Mouse (Mus musculus): ENCODE measurements around the gene Nrd1. TPM values are rescaled to one million over a fixed set of nuclear protein-coding genes. Genes with fewer than 3 reads are reported as not detected.

Nrd1 gene
- polyA plus RNA-seq, 1 experiment from 2014 or later = 61.3 TPM

DNA sequence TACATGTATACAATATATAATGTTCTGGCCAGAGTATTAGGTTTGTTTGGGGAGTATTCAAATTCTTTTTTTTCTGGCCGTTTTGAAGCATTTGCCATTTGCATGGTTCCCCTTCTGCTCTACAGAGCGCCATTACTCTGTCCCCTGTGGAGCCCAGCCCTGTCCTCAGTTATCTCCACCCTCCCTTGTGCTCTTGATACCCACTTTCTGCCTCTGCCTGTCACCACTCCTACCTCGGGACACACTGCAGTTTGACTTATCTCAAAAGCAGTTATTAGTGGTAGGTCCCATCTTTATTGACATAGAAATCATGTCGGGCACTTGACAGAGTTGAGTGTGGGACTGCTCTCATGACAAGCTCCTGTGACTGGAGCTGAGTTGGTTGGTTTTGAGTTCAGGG is 42.3 kb downstream of the Nrd1 start:
- ATAC-seq (ENCODE audit: insufficient read depth, low FRiP score, low TSS enrichment) = no peak
- no peak overlapping the region for H3K4me3 ChIP-seq (ENCODE audit: low read depth, low read length)
- H3K4me1 ChIP-seq (ENCODE audit: control insufficient read depth, insufficient read depth, low read length) = no peaks in the 10 kb centered on the region
- WGBS = 90% methylated on average over 4 of the region's 4 CpGs
- no peak overlapping the region for H3K9ac ChIP-seq (ENCODE audit: low read length)
- no peak overlapping the region for H3K4me2 ChIP-seq (ENCODE audit: low read depth)
- H3K27me3 ChIP-seq (ENCODE audit: control insufficient read depth, insufficient read depth, low read length) = no peaks in the 10 kb centered on the region
- DNase-seq (ENCODE audit: low spot score) = no peak
- H3K9me3 ChIP-seq (ENCODE audit: control insufficient read depth, low read length) = no peaks in the 10 kb centered on the region
- H3K27ac ChIP-seq (ENCODE audit: low read depth, low read length) = no peak overlapping the region
- peaks cover 11% of the 10 kb centered on the region for H3K36me3 ChIP-seq (ENCODE audit: control insufficient read depth, insufficient read depth, low read length)

GRCm38 (mm10) chr4:109043294-109043693 is 42.8 kb downstream of the Nrd1 start:
- 92% methylated on average over 5 of the region's 5 CpGs for WGBS
- ATAC-seq (ENCODE audit: insufficient read depth, low FRiP score, low TSS enrichment) = no peak

DNA sequence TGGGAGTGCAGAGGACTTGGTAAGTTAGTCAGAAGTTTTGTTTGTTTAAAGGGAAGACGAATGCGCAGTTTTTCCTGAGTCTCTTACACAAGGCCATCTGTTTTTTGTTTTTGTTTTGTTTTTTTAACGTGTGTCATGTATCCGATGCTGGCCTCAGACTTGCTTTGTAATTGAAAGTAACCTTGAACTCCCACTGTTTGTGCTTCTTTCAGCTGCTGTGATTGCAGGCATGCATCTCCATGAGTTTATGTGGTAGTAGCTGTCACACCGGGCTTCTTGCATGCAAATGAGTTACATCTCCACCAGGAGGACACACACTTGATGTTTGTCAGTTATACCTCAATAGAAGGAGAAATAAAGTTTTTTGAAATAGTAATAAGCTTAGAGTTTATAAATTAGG is 43.3 kb downstream of the Nrd1 start:
- Histone ChIP-seq H3K4me3 (ENCODE audit: low read depth, low read length) (no peak overlapping the region), H3K36me3 (ENCODE audit: control insufficient read depth, insufficient read depth, low read length) (peaks cover 11% of the 10 kb centered on the region), H3K4me1 (ENCODE audit: control insufficient read depth, insufficient read depth, low read length) (no peaks in the 10 kb centered on the region), H3K27me3 (ENCODE audit: control insufficient read depth, insufficient read depth, low read length) (no peaks in the 10 kb centered on the region), H3K4me2 (ENCODE audit: low read depth) (no peak overlapping the region), H3K9me3 (ENCODE audit: control insufficient read depth, low read length) (no peaks in the 10 kb centered on the region), H3K27ac (ENCODE audit: low read depth, low read length) (no peak overlapping the region), H3K9ac (ENCODE audit: low read length) (no peak overlapping the region)
- DNase-seq (ENCODE audit: low spot score) (no peak), ATAC-seq (ENCODE audit: insufficient read depth, low FRiP score, low TSS enrichment) (no peak)
- WGBS = 80% methylated on average over 5 of the region's 5 CpGs

More at GRCm38 (mm10) chr4:109043294-109043693, 42.8 kb downstream of the Nrd1 start:
- H3K4me2 ChIP-seq (ENCODE audit: low read depth) = no peak overlapping the region
- H3K4me3 ChIP-seq (ENCODE audit: low read depth, low read length) = no peak overlapping the region
- H3K36me3 ChIP-seq (ENCODE audit: control insufficient read depth, insufficient read depth, low read length) = peaks cover 11% of the 10 kb centered on the region
- no peak overlapping the region for H3K9ac ChIP-seq (ENCODE audit: low read length)
- no peak for DNase-seq (ENCODE audit: low spot score)
- no peaks in the 10 kb centered on the region for H3K4me1 ChIP-seq (ENCODE audit: control insufficient read depth, insufficient read depth, low read length)
- no peaks in the 10 kb centered on the region for H3K27me3 ChIP-seq (ENCODE audit: control insufficient read depth, insufficient read depth, low read length)
- no peak overlapping the region for H3K27ac ChIP-seq (ENCODE audit: low read depth, low read length)
- no peaks in the 10 kb centered on the region for H3K9me3 ChIP-seq (ENCODE audit: control insufficient read depth, low read length)

GRCm38 (mm10) chr4:109048258-109048657 is 47.8 kb downstream of the Nrd1 start:
- Histone ChIP-seq H3K4me3 (ENCODE audit: low read depth, low read length) (no peak overlapping the region), H3K9ac (ENCODE audit: low read length) (no peak overlapping the region), H3K36me3 (ENCODE audit: control insufficient read depth, insufficient read depth, low read length) (peaks cover 14% of the 10 kb centered on the region), H3K4me1 (ENCODE audit: control insufficient read depth, insufficient read depth, low read length) (no peaks in the 10 kb centered on the region), H3K9me3 (ENCODE audit: control insufficient read depth, low read length) (no peaks in the 10 kb centered on the region), H3K27me3 (ENCODE audit: control insufficient read depth, insufficient read depth, low read length) (no peaks in the 10 kb centered on the region), H3K4me2 (ENCODE audit: low read depth) (no peak overlapping the region), H3K27ac (ENCODE audit: low read depth, low read length) (no peak overlapping the region)
- 89% methylated on average over 4 of the region's 4 CpGs for WGBS
- DNase-seq (ENCODE audit: low spot score) (no peak), ATAC-seq (ENCODE audit: insufficient read depth, low FRiP score, low TSS enrichment) (no peak)

DNA sequence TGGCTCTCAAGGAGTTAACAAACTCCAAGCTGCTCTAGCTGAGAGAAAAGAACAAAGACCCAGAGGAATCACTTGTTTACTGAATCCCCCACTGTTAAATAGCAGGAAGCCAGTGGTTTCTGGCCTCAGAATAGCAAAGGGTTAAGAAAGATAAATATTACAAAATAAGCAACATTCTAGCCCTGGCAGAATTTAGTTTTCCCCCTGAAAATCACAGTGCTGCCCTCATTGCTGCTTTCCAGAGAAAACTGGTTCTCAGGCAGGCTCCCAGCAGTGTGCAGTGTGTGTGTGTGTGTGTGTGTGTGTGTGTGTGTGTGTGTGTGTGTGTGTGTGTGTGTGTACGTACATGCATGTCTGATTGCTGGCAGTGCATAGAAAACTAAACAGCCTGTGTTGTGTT is 51.8 kb downstream of the Nrd1 start:
- no peaks in the 10 kb centered on the region for H3K9me3 ChIP-seq (ENCODE audit: control insufficient read depth, low read length)
- no peak overlapping the region for H3K27ac ChIP-seq (ENCODE audit: low read depth, low read length)
- 44% methylated on average over 1 of the region's 1 CpGs for WGBS
- no peak overlapping the region for H3K9ac ChIP-seq (ENCODE audit: low read length)
- H3K36me3 ChIP-seq (ENCODE audit: control insufficient read depth, insufficient read depth, low read length) = peaks cover 18% of the 10 kb centered on the region
- no peak overlapping the region for H3K4me2 ChIP-seq (ENCODE audit: low read depth)
- no peak overlapping the region for H3K4me3 ChIP-seq (ENCODE audit: low read depth, low read length)
- no peaks in the 10 kb centered on the region for H3K4me1 ChIP-seq (ENCODE audit: control insufficient read depth, insufficient read depth, low read length)
- DNase-seq (ENCODE audit: low spot score) (no peak), ATAC-seq (ENCODE audit: insufficient read depth, low FRiP score, low TSS enrichment) (no peak)
- no peaks in the 10 kb centered on the region for H3K27me3 ChIP-seq (ENCODE audit: control insufficient read depth, insufficient read depth, low read length)

- Histone ChIP-seq H3K4me1 (ENCODE audit: control insufficient read depth, insufficient read depth, low read length) (no peaks in the 10 kb centered on the region), H3K9me3 (ENCODE audit: control insufficient read depth, low read length) (no peaks in the 10 kb centered on the region), H3K27me3 (ENCODE audit: control insufficient read depth, insufficient read depth, low read length) (no peaks in the 10 kb centered on the region), H3K27ac (ENCODE audit: low read depth, low read length) (no peak overlapping the region), H3K4me3 (ENCODE audit: low read depth, low read length) (no peak overlapping the region), H3K36me3 (ENCODE audit: control insufficient read depth, insufficient read depth, low read length) (peaks cover 15% of the 10 kb centered on the region), H3K4me2 (ENCODE audit: low read depth) (no peak overlapping the region), H3K9ac (ENCODE audit: low read length) (no peak overlapping the region)
- 85% methylated on average over 9 of the region's 9 CpGs for WGBS
- ATAC-seq (ENCODE audit: insufficient read depth, low FRiP score, low TSS enrichment) = no peak
- DNase-seq (ENCODE audit: low spot score) = no peak
Measured at GRCm38 (mm10) chr4:109054003-109054402, 53.5 kb downstream of the Nrd1 start.

DNA sequence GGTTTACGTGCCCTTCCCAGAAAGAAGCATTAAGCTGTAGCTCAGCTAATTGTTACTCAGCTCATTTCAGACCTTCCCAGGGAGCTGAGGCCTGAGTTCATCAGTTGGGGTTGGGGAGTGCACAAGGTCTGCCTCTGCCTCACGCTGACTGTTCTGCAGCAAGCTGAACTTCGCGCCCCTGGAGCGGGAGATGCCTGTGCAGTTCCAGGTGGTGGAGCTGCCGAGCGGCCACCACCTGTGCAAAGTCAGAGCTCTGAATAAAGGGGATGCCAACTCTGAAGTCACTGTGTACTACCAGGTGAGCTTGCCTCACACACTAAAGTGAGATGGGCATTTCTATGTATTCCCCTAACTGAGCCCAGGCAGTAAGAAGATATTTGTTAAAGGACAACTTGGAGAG is 55.9 kb downstream of the Nrd1 start:
- no peak for ATAC-seq (ENCODE audit: insufficient read depth, low FRiP score, low TSS enrichment)
- Histone ChIP-seq H3K4me3 (ENCODE audit: low read depth, low read length) (no peak overlapping the region), H3K4me1 (ENCODE audit: control insufficient read depth, insufficient read depth, low read length) (no peaks in the 10 kb centered on the region), H3K9me3 (ENCODE audit: control insufficient read depth, low read length) (no peaks in the 10 kb centered on the region), H3K27ac (ENCODE audit: low read depth, low read length) (no peak overlapping the region), H3K4me2 (ENCODE audit: low read depth) (no peak overlapping the region), H3K27me3 (ENCODE audit: control insufficient read depth, insufficient read depth, low read length) (no peaks in the 10 kb centered on the region), H3K36me3 (ENCODE audit: control insufficient read depth, insufficient read depth, low read length) (peaks cover 17% of the 10 kb centered on the region), H3K9ac (ENCODE audit: low read length) (no peak overlapping the region)
- no peak for DNase-seq (ENCODE audit: low spot score)
- 88% methylated on average over 7 of the region's 7 CpGs for WGBS

GRCm38 (mm10) chr4:109057640-109058039 is 57.2 kb downstream of the Nrd1 start:
- WGBS = 92% methylated on average over 8 of the region's 8 CpGs
- ATAC-seq (ENCODE audit: insufficient read depth, low FRiP score, low TSS enrichment) = no peak
- no peaks in the 10 kb centered on the region for H3K9me3 ChIP-seq (ENCODE audit: control insufficient read depth, low read length)
- H3K27ac ChIP-seq (ENCODE audit: low read depth, low read length) = no peak overlapping the region
- no peak overlapping the region for H3K4me3 ChIP-seq (ENCODE audit: low read depth, low read length)
- no peak overlapping the region for H3K4me2 ChIP-seq (ENCODE audit: low read depth)
- H3K27me3 ChIP-seq (ENCODE audit: control insufficient read depth, insufficient read depth, low read length) = no peaks in the 10 kb centered on the region
- H3K36me3 ChIP-seq (ENCODE audit: control insufficient read depth, insufficient read depth, low read length) = peaks cover 18% of the 10 kb centered on the region
- no peaks in the 10 kb centered on the region for H3K4me1 ChIP-seq (ENCODE audit: control insufficient read depth, insufficient read depth, low read length)
- no peak for DNase-seq (ENCODE audit: low spot score)
- H3K9ac ChIP-seq (ENCODE audit: low read length) = no peak overlapping the region

DNA sequence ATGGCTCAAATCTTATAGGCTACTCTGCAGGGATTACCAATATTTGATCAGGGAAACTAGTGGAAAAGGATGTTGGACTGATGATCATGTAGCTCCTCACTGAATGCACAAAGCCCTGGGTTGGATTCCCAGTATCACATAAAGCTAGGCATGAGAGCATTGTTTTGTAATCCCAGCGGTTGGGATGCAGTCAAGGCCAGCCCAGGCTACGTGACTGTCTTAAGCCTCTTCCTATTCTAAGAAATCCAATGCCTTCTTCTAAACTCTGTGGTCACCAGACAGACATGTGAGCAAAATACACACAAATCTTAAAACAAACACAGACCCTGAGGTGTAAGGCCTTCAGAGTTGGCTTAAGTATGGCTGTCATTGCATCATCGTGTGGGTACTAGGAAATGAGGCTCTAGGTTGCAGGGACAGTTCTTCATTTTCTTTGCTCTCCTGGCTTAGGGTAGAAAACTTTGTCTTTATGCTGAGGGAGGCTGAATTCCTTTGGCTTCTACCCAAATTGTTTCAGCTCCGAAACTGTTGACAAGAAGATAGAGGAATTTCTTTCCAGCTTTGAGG is 58.9 kb downstream of the Nrd1 start:
- no peaks in the 10 kb centered on the region for H3K27me3 ChIP-seq (ENCODE audit: control insufficient read depth, insufficient read depth, low read length)
- no peak overlapping the region for H3K9ac ChIP-seq (ENCODE audit: low read length)
- no peak for ATAC-seq (ENCODE audit: insufficient read depth, low FRiP score, low TSS enrichment)
- no peak overlapping the region for H3K4me3 ChIP-seq (ENCODE audit: low read depth, low read length)
- 91% methylated on average over 4 of the region's 4 CpGs for WGBS
- no peaks in the 10 kb centered on the region for H3K4me1 ChIP-seq (ENCODE audit: control insufficient read depth, insufficient read depth, low read length)
- peaks cover 19% of the 10 kb centered on the region for H3K36me3 ChIP-seq (ENCODE audit: control insufficient read depth, insufficient read depth, low read length)
- H3K27ac ChIP-seq (ENCODE audit: low read depth, low read length) = no peak overlapping the region
- H3K9me3 ChIP-seq (ENCODE audit: control insufficient read depth, low read length) = no peaks in the 10 kb centered on the region
- DNase-seq (ENCODE audit: low spot score) = no peak
- no peak overlapping the region for H3K4me2 ChIP-seq (ENCODE audit: low read depth)
